Mouse (Mus musculus): ENCODE data around the gene Wwp2. TPM values are rescaled to one million over a fixed set of nuclear protein-coding genes. Genes with fewer than 3 reads are reported as not detected.
A peak's percentile ranks its signal among the peaks of the same experiment; 100 is the strongest.

The Wwp2 gene
- polyA plus RNA-seq (2015; fragmentation: Nextera tagmentation; extraction: Ambion mirVana), result 41.5 and 43.0 TPM in 2 replicates

GRCm38 (mm10) chr8:107435962-107436831 lies at the start of gene Wwp2:
Gene Wwp2, plus strand, starts transcription at chr8:107436365.
- Histone ChIP-seq H3K27ac (ENCODE audit: low read length) (peak within 1 kb of the TSS; percentile 83), H3K9me3 (ENCODE audit: control insufficient read depth, low read length) (no peaks in the 10 kb centered on the region), H3K36me3 (ENCODE audit: control insufficient read depth, insufficient read depth) (no peaks in the 10 kb centered on the region), H3K9ac (replicated peaks; ENCODE audit: low read depth, low read length) (peak within 1 kb of the TSS; percentile 92), H3K4me1 (replicated peaks; ENCODE audit: control insufficient read depth, insufficient read depth, low read length) (peaks cover 15% of the 10 kb centered on the region), H3K27me3 (replicated peaks; ENCODE audit: control insufficient read depth, insufficient read depth, low read length) (no peaks in the 10 kb centered on the region), H3K4me3 (replicated peaks; ENCODE audit: low read length) (peak within 1 kb of the TSS; percentile 93), H3K4me2 (ENCODE audit: low read length) (peak within 1 kb of the TSS; percentile 88)
- under 1% methylated on average over 58 of the region's 81 CpGs for WGBS
- peak; percentile 87 for ATAC-seq

GRCm38 (mm10) chr8:107386642-107387041 lies 49.5 kb upstream of the Wwp2 start:
- no peak overlapping the region for H3K4me2 ChIP-seq (ENCODE audit: low read length)
- H3K4me3 ChIP-seq (replicated peaks; ENCODE audit: low read length), result no peak overlapping the region
- no peak for ATAC-seq
- 30% methylated on average over 3 of the region's 3 CpGs for WGBS
- no peak overlapping the region for H3K27ac ChIP-seq (ENCODE audit: low read length)
- no peaks in the 10 kb centered on the region for H3K36me3 ChIP-seq (ENCODE audit: control insufficient read depth, insufficient read depth)
- H3K27me3 ChIP-seq (replicated peaks; ENCODE audit: control insufficient read depth, insufficient read depth, low read length), result 0 out of 2 replicates have a peak, but pooled peaks cover 5% of the 10 kb centered on the region
- peaks cover 10% of the 10 kb centered on the region for H3K4me1 ChIP-seq (replicated peaks; ENCODE audit: control insufficient read depth, insufficient read depth, low read length)
- H3K9me3 ChIP-seq (ENCODE audit: control insufficient read depth, low read length), result no peaks in the 10 kb centered on the region
- H3K9ac ChIP-seq (replicated peaks; ENCODE audit: low read depth, low read length), result no peak overlapping the region

- Histone ChIP-seq H3K4me3 (replicated peaks; ENCODE audit: low read length) (no peak overlapping the region), H3K36me3 (ENCODE audit: control insufficient read depth, insufficient read depth) (no peaks in the 10 kb centered on the region), H3K27me3 (replicated peaks; ENCODE audit: control insufficient read depth, insufficient read depth, low read length) (peaks cover 7% of the 10 kb centered on the region; the same call in 1 of the 2 replicates), H3K4me1 (replicated peaks; ENCODE audit: control insufficient read depth, insufficient read depth, low read length) (peaks cover 10% of the 10 kb centered on the region), H3K4me2 (ENCODE audit: low read length) (no peak overlapping the region), H3K9me3 (ENCODE audit: control insufficient read depth, low read length) (no peaks in the 10 kb centered on the region), H3K27ac (ENCODE audit: low read length) (no peak overlapping the region), H3K9ac (replicated peaks; ENCODE audit: low read depth, low read length) (no peak overlapping the region)
- no peak for ATAC-seq
- 64% methylated on average over 5 of the region's 5 CpGs for WGBS
These were observed 48.3 kb upstream of the Wwp2 start for GRCm38 (mm10) chr8:107387861-107388260.

GRCm38 (mm10) chr8:107389557-107389956 lies 46.6 kb upstream of the Wwp2 start:
- Histone ChIP-seq H3K27ac (ENCODE audit: low read length) (no peak overlapping the region), H3K4me2 (ENCODE audit: low read length) (no peak overlapping the region), H3K36me3 (ENCODE audit: control insufficient read depth, insufficient read depth) (no peaks in the 10 kb centered on the region), H3K9ac (replicated peaks; ENCODE audit: low read depth, low read length) (no peak overlapping the region), H3K4me1 (replicated peaks; ENCODE audit: control insufficient read depth, insufficient read depth, low read length) (peaks cover 10% of the 10 kb centered on the region), H3K9me3 (ENCODE audit: control insufficient read depth, low read length) (no peaks in the 10 kb centered on the region), H3K27me3 (replicated peaks; ENCODE audit: control insufficient read depth, insufficient read depth, low read length) (peaks cover 8% of the 10 kb centered on the region; the same call in 1 of the 2 replicates), H3K4me3 (replicated peaks; ENCODE audit: low read length) (no peak overlapping the region)
- 25% methylated on average over 8 of the region's 8 CpGs for WGBS
- ATAC-seq, result peak; percentile 71

GRCm38 (mm10) chr8:107390476-107391135 lies 45.6 kb upstream of the Wwp2 start:
- Histone ChIP-seq H3K9ac (replicated peaks; ENCODE audit: low read depth, low read length) (no peak overlapping the region), H3K4me3 (replicated peaks; ENCODE audit: low read length) (no peak overlapping the region), H3K4me1 (replicated peaks; ENCODE audit: control insufficient read depth, insufficient read depth, low read length) (peaks cover 10% of the 10 kb centered on the region), H3K27ac (ENCODE audit: low read length) (no peak overlapping the region), H3K4me2 (ENCODE audit: low read length) (no peak overlapping the region), H3K27me3 (replicated peaks; ENCODE audit: control insufficient read depth, insufficient read depth, low read length) (peaks cover 8% of the 10 kb centered on the region; the same call in 1 of the 2 replicates), H3K9me3 (ENCODE audit: control insufficient read depth, low read length) (no peaks in the 10 kb centered on the region), H3K36me3 (ENCODE audit: control insufficient read depth, insufficient read depth) (no peaks in the 10 kb centered on the region)
- ATAC-seq, result no peak
- 90% methylated on average over 16 of the region's 16 CpGs for WGBS

- Histone ChIP-seq H3K36me3 (ENCODE audit: control insufficient read depth, insufficient read depth) (no peaks in the 10 kb centered on the region), H3K4me2 (ENCODE audit: low read length) (no peak overlapping the region), H3K4me3 (replicated peaks; ENCODE audit: low read length) (no peak overlapping the region), H3K4me1 (replicated peaks; ENCODE audit: control insufficient read depth, insufficient read depth, low read length) (peaks cover 10% of the 10 kb centered on the region), H3K9me3 (ENCODE audit: control insufficient read depth, low read length) (no peaks in the 10 kb centered on the region), H3K27ac (ENCODE audit: low read length) (no peak overlapping the region), H3K27me3 (replicated peaks; ENCODE audit: control insufficient read depth, insufficient read depth, low read length) (peaks cover 8% of the 10 kb centered on the region; the same call in 1 of the 2 replicates), H3K9ac (replicated peaks; ENCODE audit: low read depth, low read length) (no peak overlapping the region)
- no peak for ATAC-seq
- 67% methylated on average over 4 of the region's 4 CpGs for WGBS
These were observed 45.0 kb upstream of the Wwp2 start for GRCm38 (mm10) chr8:107391136-107391516.

- Histone ChIP-seq H3K4me3 (replicated peaks; ENCODE audit: low read length) (no peak overlapping the region), H3K4me2 (ENCODE audit: low read length) (no peak overlapping the region), H3K9me3 (ENCODE audit: control insufficient read depth, low read length) (no peaks in the 10 kb centered on the region), H3K36me3 (ENCODE audit: control insufficient read depth, insufficient read depth) (no peaks in the 10 kb centered on the region), H3K4me1 (replicated peaks; ENCODE audit: control insufficient read depth, insufficient read depth, low read length) (peaks cover 4% of the 10 kb centered on the region; the same call in 1 of the 2 replicates), H3K9ac (replicated peaks; ENCODE audit: low read depth, low read length) (no peak overlapping the region), H3K27ac (ENCODE audit: low read length) (no peak overlapping the region), H3K27me3 (replicated peaks; ENCODE audit: control insufficient read depth, insufficient read depth, low read length) (peaks cover 8% of the 10 kb centered on the region; the same call in 1 of the 2 replicates)
- no peak for ATAC-seq
These were observed 40.8 kb upstream of the Wwp2 start for GRCm38 (mm10) chr8:107395397-107395796.

- no peak for ATAC-seq
- H3K4me3 ChIP-seq (replicated peaks; ENCODE audit: low read length), result no peak overlapping the region
These were observed 40.0 kb upstream of the Wwp2 start for GRCm38 (mm10) chr8:107396106-107396670.

GRCm38 (mm10) chr8:107397665-107398064 lies 38.5 kb upstream of the Wwp2 start:
- ATAC-seq, result no peak
- H3K36me3 ChIP-seq (ENCODE audit: control insufficient read depth, insufficient read depth), result no peaks in the 10 kb centered on the region
- 61% methylated on average over 12 of the region's 12 CpGs for WGBS
- H3K4me3 ChIP-seq (replicated peaks; ENCODE audit: low read length), result no peak overlapping the region
- no peak overlapping the region for H3K9ac ChIP-seq (replicated peaks; ENCODE audit: low read depth, low read length)
- H3K9me3 ChIP-seq (ENCODE audit: control insufficient read depth, low read length), result no peaks in the 10 kb centered on the region
- peaks cover 4% of the 10 kb centered on the region for H3K4me1 ChIP-seq (replicated peaks; ENCODE audit: control insufficient read depth, insufficient read depth, low read length)
- no peak overlapping the region for H3K27ac ChIP-seq (ENCODE audit: low read length)
- peaks cover 3% of the 10 kb centered on the region; the same call in 1 of the 2 replicates for H3K27me3 ChIP-seq (replicated peaks; ENCODE audit: control insufficient read depth, insufficient read depth, low read length)
- no peak overlapping the region for H3K4me2 ChIP-seq (ENCODE audit: low read length)

More at GRCm38 (mm10) chr8:107396106-107396670, 40.0 kb upstream of the Wwp2 start:
- H3K9me3 ChIP-seq (ENCODE audit: control insufficient read depth, low read length), result no peaks in the 10 kb centered on the region
- H3K27me3 ChIP-seq (replicated peaks; ENCODE audit: control insufficient read depth, insufficient read depth, low read length), result peaks cover 3% of the 10 kb centered on the region; the same call in 1 of the 2 replicates
- 93% methylated on average over 10 of the region's 10 CpGs for WGBS
- no peak overlapping the region for H3K27ac ChIP-seq (ENCODE audit: low read length)
- no peaks in the 10 kb centered on the region for H3K36me3 ChIP-seq (ENCODE audit: control insufficient read depth, insufficient read depth)
- peaks cover 4% of the 10 kb centered on the region; the same call in 1 of the 2 replicates for H3K4me1 ChIP-seq (replicated peaks; ENCODE audit: control insufficient read depth, insufficient read depth, low read length)
- H3K9ac ChIP-seq (replicated peaks; ENCODE audit: low read depth, low read length), result no peak overlapping the region
- H3K4me2 ChIP-seq (ENCODE audit: low read length), result no peak overlapping the region
